Mouse (Mus musculus) megakaryocyte, embryonic 14.5 days (primary cell): ENCODE measurements around the gene Gse1.

Experiments used
- FLI1 ChIP-seq: IDR thresholded peaks from 2 replicates; pipeline ENCODE4 v1.6.1; 2012; ENCODE audit warnings: low read length, inconsistent platforms, mixed read lengths
- GATA1 ChIP-seq: IDR thresholded peaks from 3 replicates; pipeline ENCODE4 v1.6.1; 2012; ENCODE audit warnings: mixed read lengths, low read length, inconsistent platforms, borderline replicate concordance

DNA sequence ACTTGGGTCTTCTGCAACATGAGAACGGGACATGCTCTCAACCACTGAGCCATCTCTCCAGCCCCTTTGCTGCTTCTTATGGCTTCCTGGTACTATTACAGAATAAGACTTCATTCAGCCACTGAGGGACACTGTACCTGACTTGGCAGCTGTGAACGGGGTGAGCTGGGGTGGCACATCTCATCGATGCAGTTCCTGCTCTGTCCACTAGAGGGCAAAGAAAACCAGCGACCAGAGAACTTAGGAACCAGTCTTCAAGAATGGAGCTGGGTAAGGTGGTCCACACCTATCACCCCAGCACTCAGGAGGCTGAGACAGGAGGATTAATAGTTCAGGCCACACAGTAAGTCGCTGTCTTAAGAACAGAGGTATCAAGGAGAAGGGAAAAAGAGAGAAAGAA is 367.7 kb downstream of the Gse1 start:
- TF ChIP-seq GATA1: no peak
- TF ChIP-seq FLI1: no peak
